In the genomic region with DNA sequence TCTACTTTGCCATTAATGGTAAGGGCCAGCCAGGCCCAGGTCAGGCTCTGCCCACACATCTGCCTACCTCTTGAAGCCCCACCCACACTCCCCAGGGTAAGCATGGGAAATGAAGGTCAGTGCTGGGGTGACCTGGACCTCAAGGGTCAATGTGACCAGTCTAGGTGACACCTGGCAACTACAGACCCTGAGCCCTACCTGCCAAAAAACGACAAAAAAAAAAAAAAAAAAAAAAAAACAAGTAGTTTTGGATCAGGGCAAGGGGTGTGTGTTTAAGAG, we compare ENCODE assay signal across 12 mouse cellular contexts. TPM values are rescaled to one million over a fixed set of nuclear protein-coding genes. Genes with fewer than 3 reads are reported as not detected.
DNase-seq lines count a peak whose midpoint lies in the region; ATAC-seq and TF ChIP-seq lines count a peak whose summit lies in the region.
"Had no signal": no experiment of that assay in that cellular context is flagged by ENCODE, and none has a peak within 500 bp of the region (broad histone marks: within the 10 kb centered on the region; RNA-seq: fewer than 3 reads in every experiment).

No protein-coding gene starts in this region.

- DNase-seq in hindbrain, embryonic 10.5 days (ENCODE audit: low spot score) = no peak
- DNase-seq in hindbrain, embryonic 14.5 days (ENCODE audit: low spot score) = no peak
- DNase-seq in ES-E14 (ENCODE audit: low read depth, low spot score) = no peak
- DNase-seq in right cerebral cortex, adult 18-20 months = no peak
- no peak for DNase-seq in retina, postnatal 1 day
- DNase-seq: lung, postnatal 4 days had no signal

- peaks cover 48% of the 10 kb centered on the region for H3K36me3 ChIP-seq in hindbrain, embryonic 10.5 days
- H3K36me3 ChIP-seq in hindbrain, embryonic 14.5 days (replicated peaks; ENCODE audit: control insufficient read depth, insufficient read depth) = peaks cover 22% of the 10 kb centered on the region
- H3K36me3 ChIP-seq in ES-E14 (ENCODE audit: control insufficient read depth, insufficient read depth, low read length, poor library complexity, severe bottlenecking) = peaks cover 14% of the 10 kb centered on the region; the same call in 1 of the 2 replicates
- H3K36me3 ChIP-seq in hindbrain, embryonic 13.5 days = peaks cover 26% of the 10 kb centered on the region
- H3K36me3 ChIP-seq in liver, embryonic 15.5 days (replicated peaks) = peaks cover 34% of the 10 kb centered on the region

- H3K9me3 ChIP-seq in hindbrain, embryonic 10.5 days = no peaks in the 10 kb centered on the region
- H3K9me3 ChIP-seq in hindbrain, embryonic 14.5 days (ENCODE audit: control insufficient read depth, low read length) = no peaks in the 10 kb centered on the region
- H3K9me3 ChIP-seq in ES-E14 (ENCODE audit: control insufficient read depth, insufficient read depth, low read depth, low read length) = no peaks in the 10 kb centered on the region
- no peaks in the 10 kb centered on the region for H3K9me3 ChIP-seq in hindbrain, embryonic 13.5 days
- no peaks in the 10 kb centered on the region for H3K9me3 ChIP-seq in liver, embryonic 15.5 days (replicated peaks)
- H3K9me3 ChIP-seq: forebrain, embryonic 12.5 days; hindbrain, embryonic 15.5 days had no signal

- H3K9ac ChIP-seq in hindbrain, embryonic 14.5 days = no peak overlapping the region
- H3K9ac ChIP-seq in ES-E14 (ENCODE audit: insufficient read depth, low read depth, low read length, poor library complexity, severe bottlenecking) = peak overlapping the region; percentile 59; the same call in 1 of the 2 replicates
- H3K9ac ChIP-seq in hindbrain, embryonic 13.5 days = no peak overlapping the region
- H3K9ac ChIP-seq in liver, embryonic 15.5 days = 0 out of 2 replicates have a peak overlapping the region, but pooled peaks have one; percentile 11
- H3K9ac ChIP-seq: forebrain, embryonic 12.5 days; hindbrain, embryonic 15.5 days had no signal

- no peak overlapping the region for H3K4me2 ChIP-seq in hindbrain, embryonic 14.5 days (replicated peaks)
- no peak overlapping the region for H3K4me2 ChIP-seq in hindbrain, embryonic 13.5 days
- H3K4me2 ChIP-seq in liver, embryonic 15.5 days = no peak overlapping the region
- H3K4me2 ChIP-seq: forebrain, embryonic 12.5 days; hindbrain, embryonic 15.5 days had no signal

- peaks cover 56% of the 10 kb centered on the region for H3K4me1 ChIP-seq in hindbrain, embryonic 10.5 days (replicated peaks)
- H3K4me1 ChIP-seq in hindbrain, embryonic 14.5 days (replicated peaks; ENCODE audit: control insufficient read depth, insufficient read depth, low read length) = peaks cover 10% of the 10 kb centered on the region; the same call in 1 of the 2 replicates
- peaks cover 19 to 57% of the 10 kb centered on the region in 2 experiments for H3K4me1 ChIP-seq in ES-E14 (ENCODE audit: control insufficient read depth in 2 of 2, insufficient read depth in 2 of 2, low read length in 2 of 2, poor library complexity in 1 of 2)
- peaks cover 59% of the 10 kb centered on the region for H3K4me1 ChIP-seq in hindbrain, embryonic 13.5 days (replicated peaks)
- H3K4me1 ChIP-seq in liver, embryonic 15.5 days (replicated peaks) = peaks cover 45% of the 10 kb centered on the region

- WGBS in hindbrain, embryonic 10.5 days = 23% methylated on average over 1 of the region's 1 CpGs
- 39% methylated on average over 1 of the region's 1 CpGs for WGBS in hindbrain, embryonic 14.5 days
- 56% methylated on average over 1 of the region's 1 CpGs for WGBS in hindbrain, embryonic 13.5 days
- 29% methylated on average over 1 of the region's 1 CpGs for WGBS in liver, embryonic 15.5 days (ENCODE audit: insufficient replicate concordance)

- in situ Hi-C loops in ES-E14 (cut with MboI; ENCODE audit: low sequenced_read_pairs in 2 of 2, unreplicated experiment in 2 of 2) = no loop called here

- no peak overlapping the region for H3K4me3 ChIP-seq in hindbrain, embryonic 10.5 days
- no peak overlapping the region for H3K4me3 ChIP-seq in hindbrain, embryonic 14.5 days (replicated peaks; ENCODE audit: low read length)
- H3K4me3 ChIP-seq in ES-E14 (ENCODE audit: insufficient read depth in 1 of 2, low read depth in 1 of 2, low read length in 2 of 2, poor library complexity in 1 of 2, severe bottlenecking in 1 of 2) = no peak overlapping the region
- no peak overlapping the region for H3K4me3 ChIP-seq in hindbrain, embryonic 13.5 days
- H3K4me3 ChIP-seq in liver, embryonic 15.5 days (replicated peaks) = no peak overlapping the region
- H3K4me3 ChIP-seq: forebrain, embryonic 12.5 days; hindbrain, embryonic 15.5 days had no signal

- no peak for ATAC-seq in hindbrain, embryonic 14.5 days (ENCODE audit: low FRiP score)
- ATAC-seq in hindbrain, embryonic 13.5 days (ENCODE audit: low FRiP score) = no peak
- ATAC-seq in liver, embryonic 15.5 days (ENCODE audit: insufficient read depth) = peak; percentile 37

- H3K27me3 ChIP-seq in hindbrain, embryonic 10.5 days (ENCODE audit: insufficient read depth, poor library complexity, severe bottlenecking) = no peaks in the 10 kb centered on the region
- no peaks in the 10 kb centered on the region for H3K27me3 ChIP-seq in hindbrain, embryonic 14.5 days (ENCODE audit: control insufficient read depth, insufficient read depth, low read length)
- no peaks in the 10 kb centered on the region for H3K27me3 ChIP-seq in hindbrain, embryonic 13.5 days
- no peaks in the 10 kb centered on the region for H3K27me3 ChIP-seq in liver, embryonic 15.5 days
- H3K27me3 ChIP-seq: hindbrain, embryonic 15.5 days had no signal

- H3K27ac ChIP-seq in hindbrain, embryonic 10.5 days = peak overlapping the region; percentile 84
- H3K27ac ChIP-seq in hindbrain, embryonic 14.5 days = no peak overlapping the region
- H3K27ac ChIP-seq in ES-E14 (ENCODE audit: insufficient read depth, low read depth, low read length, poor library complexity, severe bottlenecking) = peak overlapping the region; percentile 83
- H3K27ac ChIP-seq in hindbrain, embryonic 13.5 days = peak overlapping the region; percentile 55; the same call in 1 of the 2 replicates
- H3K27ac ChIP-seq in liver, embryonic 15.5 days (replicated peaks) = peak overlapping the region; percentile 64; the same call in 1 of the 2 replicates

TF ChIP-seq in ES-E14, 5 proteins besides CTCF, POLR2A, EP300 and RAD21:
- no peak for TF ChIP-seq ZC3H11A (IDR thresholded peaks at IDR 0.05; ENCODE audit: borderline replicate concordance, low read depth, low read length)
- TF ChIP-seq CHD2 (IDR thresholded peaks at IDR 0.05; ENCODE audit: low read depth, low read length) = no peak
- TF ChIP-seq ZNF384 (IDR thresholded peaks at IDR 0.05; ENCODE audit: low read depth, low read length) = no peak
- TF ChIP-seq HCFC1 (IDR thresholded peaks at IDR 0.05; ENCODE audit: borderline replicate concordance, insufficient read depth, low read length) = no peak
- TF ChIP-seq MAFK (IDR thresholded peaks at IDR 0.05; ENCODE audit: insufficient read depth, low read depth, low read length) = no peak

RNA-seq across cellular contexts. Expression of a gene that starts 12.1 kb away (rescaled TPM):
- 87.4 and 141 TPM in 2 replicates for polyA plus RNA-seq in hindbrain, embryonic 10.5 days (2016; fragmentation: Nextera tagmentation; extraction: Ambion mirVana)
- 74.0 and 89.3 TPM in 2 replicates for polyA plus RNA-seq in hindbrain, embryonic 14.5 days (2014; fragmentation: Nextera tagmentation; extraction: Ambion mirVana)
- total RNA-seq in ES-E14 (2012; rRNA removed) = 15.5 and 21.4 TPM in 2 replicates
- 103 and 105 TPM in 2 replicates for polyA plus RNA-seq in hindbrain, embryonic 13.5 days (2015; fragmentation: Nextera tagmentation; extraction: Ambion mirVana)
- 21.7 and 22.3 TPM in 2 replicates for polyA plus RNA-seq in liver, embryonic 15.5 days (2015; fragmentation: Nextera tagmentation; extraction: Ambion mirVana)

RNA-seq across cellular contexts. Expression of a gene that starts 15.8 kb away (rescaled TPM):
- not detected in 2 replicates for polyA plus RNA-seq in hindbrain, embryonic 10.5 days (2016; fragmentation: Nextera tagmentation; extraction: Ambion mirVana)
- polyA plus RNA-seq in hindbrain, embryonic 14.5 days (2014; fragmentation: Nextera tagmentation; extraction: Ambion mirVana) = 0.14 and 0.28 TPM in 2 replicates
- 7.0 and 18.8 TPM in 2 replicates for total RNA-seq in ES-E14 (2012; rRNA removed)
- polyA plus RNA-seq in hindbrain, embryonic 13.5 days (2015; fragmentation: Nextera tagmentation; extraction: Ambion mirVana) = 0.12 and 0.14 TPM in 2 replicates
- polyA plus RNA-seq in liver, embryonic 15.5 days (2015; fragmentation: Nextera tagmentation; extraction: Ambion mirVana) = 3.4 and 4.3 TPM in 2 replicates
- total RNA-seq: common myeloid progenitor, adult 5-6 weeks; left cerebral cortex, adult 8-10 months had no signal
- polyA plus RNA-seq: forebrain, embryonic 12.5 days had no signal

RNA-seq across cellular contexts. Expression of a gene that starts 24.9 kb away (rescaled TPM):
- 344 and 354 TPM in 2 replicates for polyA plus RNA-seq in hindbrain, embryonic 10.5 days (2016; fragmentation: Nextera tagmentation; extraction: Ambion mirVana)
- polyA plus RNA-seq in hindbrain, embryonic 14.5 days (2014; fragmentation: Nextera tagmentation; extraction: Ambion mirVana) = 180 and 197 TPM in 2 replicates
- total RNA-seq in ES-E14 (2012; rRNA removed) = 171 and 204 TPM in 2 replicates
- 191 and 193 TPM in 2 replicates for polyA plus RNA-seq in hindbrain, embryonic 13.5 days (2015; fragmentation: Nextera tagmentation; extraction: Ambion mirVana)
- 148 and 155 TPM in 2 replicates for polyA plus RNA-seq in liver, embryonic 15.5 days (2015; fragmentation: Nextera tagmentation; extraction: Ambion mirVana)

RNA-seq across cellular contexts. Expression of a gene that starts 32.1 kb away (rescaled TPM):
- polyA plus RNA-seq in hindbrain, embryonic 10.5 days (2016; fragmentation: Nextera tagmentation; extraction: Ambion mirVana) = 1.1 and 1.6 TPM in 2 replicates
- 0.98 and 1.6 TPM in 2 replicates for polyA plus RNA-seq in hindbrain, embryonic 14.5 days (2014; fragmentation: Nextera tagmentation; extraction: Ambion mirVana)
- 0.13 TPM in 1 of 2 replicates, not detected in the other for total RNA-seq in ES-E14 (2012; rRNA removed)
- polyA plus RNA-seq in hindbrain, embryonic 13.5 days (2015; fragmentation: Nextera tagmentation; extraction: Ambion mirVana) = 1.5 and 1.9 TPM in 2 replicates
- polyA plus RNA-seq in liver, embryonic 15.5 days (2015; fragmentation: Nextera tagmentation; extraction: Ambion mirVana) = 7.2 and 7.4 TPM in 2 replicates

RNA-seq across cellular contexts. Expression of a gene that starts 39.4 kb away (rescaled TPM):
- polyA plus RNA-seq in hindbrain, embryonic 10.5 days (2016; fragmentation: Nextera tagmentation; extraction: Ambion mirVana) = 84.4 and 117 TPM in 2 replicates
- polyA plus RNA-seq in hindbrain, embryonic 14.5 days (2014; fragmentation: Nextera tagmentation; extraction: Ambion mirVana) = 165 and 173 TPM in 2 replicates
- 85.5 and 142 TPM in 2 replicates for total RNA-seq in ES-E14 (2012; rRNA removed)
- polyA plus RNA-seq in hindbrain, embryonic 13.5 days (2015; fragmentation: Nextera tagmentation; extraction: Ambion mirVana) = 122 and 132 TPM in 2 replicates
- 37.8 and 47.7 TPM in 2 replicates for polyA plus RNA-seq in liver, embryonic 15.5 days (2015; fragmentation: Nextera tagmentation; extraction: Ambion mirVana)

Comparison
In these comparisons a context has a peak if more than half of its experiments do, and no peak if none do; other contexts are left out.
1. H3K9ac ChIP-seq: peak in ES-E14 (single experiment) and liver, embryonic 15.5 days (single experiment); none in hindbrain, embryonic 14.5 days (single experiment) and hindbrain, embryonic 13.5 days (single experiment).